Mouse (Mus musculus) heart, adult 2 months (tissue): ENCODE results near the gene Rfwd3.

ENCODE experiments used
- CTCF ChIP-seq: fragments of 200-600 bp; IDR thresholded peaks from 2 replicates; pipeline ENCODE4 v1.8.1; 2022; ENCODE audit warnings: antibody characterized with exemption, mild to moderate bottlenecking, moderate library complexity
- EP300 ChIP-seq: fragments of 200-500 bp; IDR thresholded peaks from 2 replicates; pipeline ENCODE4 v1.6.1; 2011; ENCODE audit warnings: low read depth, low read length, control low read depth; ENCODE audit not compliant: insufficient read depth
- POLR2A ChIP-seq: fragments of 200-500 bp; IDR thresholded peaks from 2 replicates; pipeline ENCODE4 v1.6.1; 2011; ENCODE audit warnings: mild to moderate bottlenecking, low read depth, low read length, control low read depth; ENCODE audit not compliant: insufficient read depth

GRCm38 (mm10) chr8:111259408-111259741, 40.6 kb downstream of the Rfwd3 start:
- TF ChIP-seq CTCF (no peak), POLR2A (no peak), EP300 (no peak)
